In the genomic region with DNA sequence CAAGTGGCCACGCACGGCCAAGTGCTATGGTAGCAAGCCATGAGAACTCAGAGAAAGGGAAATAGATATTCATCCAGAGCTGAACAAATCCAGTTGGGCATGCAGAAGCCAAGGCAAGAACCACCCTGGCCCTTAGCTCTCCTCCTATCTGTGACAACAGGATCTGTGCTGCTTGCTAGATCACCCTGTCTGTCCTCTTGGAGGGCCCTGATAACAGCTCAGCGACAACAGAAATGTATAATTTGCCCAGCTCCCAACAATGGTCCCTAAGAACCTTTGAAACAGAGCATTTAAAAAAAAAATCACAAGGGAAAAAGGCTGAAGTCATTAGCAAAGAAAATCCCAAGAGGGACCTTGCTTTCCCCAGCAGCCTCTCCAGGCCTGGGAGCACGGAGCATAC, we compare ENCODE assay signal across 28 mouse cellular contexts.
A peak's percentile ranks its signal among the peaks of the same experiment; 100 is the strongest.
DNase-seq lines count a peak whose midpoint lies in the region; ATAC-seq and TF ChIP-seq lines count a peak whose summit lies in the region.
"Had no signal": no experiment of that assay in that cellular context is flagged by ENCODE, and none has a peak within 500 bp of the region (broad histone marks: within the 10 kb centered on the region; RNA-seq: fewer than 3 reads in every experiment).

No protein-coding gene starts in this region.

- peak overlapping the region; percentile 7 for H3K4me3 ChIP-seq in erythroblast, embryonic 14.5 days (replicated peaks)
- H3K4me3 ChIP-seq in testis, adult 2 months (ENCODE audit: control insufficient read depth, low read depth, low read length) = no peak overlapping the region
- no peak overlapping the region for H3K4me3 ChIP-seq in liver, embryonic 14.5 days (ENCODE audit: insufficient read depth in 1 of 2, low read depth in 2 of 2, low read length in 2 of 2)
- H3K4me3 ChIP-seq: hindbrain, embryonic 12.5 days; midbrain, embryonic 12.5 days had no signal

- H3K4me2 ChIP-seq in liver, embryonic 14.5 days (ENCODE audit: low read depth) = peak overlapping the region; percentile 38
- H3K4me2 ChIP-seq: hindbrain, embryonic 12.5 days; lung, embryonic 14.5 days; midbrain, embryonic 12.5 days had no signal

- peaks cover 48% of the 10 kb centered on the region for H3K4me1 ChIP-seq in erythroblast, embryonic 14.5 days (ENCODE audit: control insufficient read depth)
- H3K4me1 ChIP-seq in testis, adult 2 months (ENCODE audit: control insufficient read depth, insufficient read depth, low read length) = peaks cover 2% of the 10 kb centered on the region; the same call in 1 of the 2 replicates
- H3K4me1 ChIP-seq in liver, embryonic 14.5 days (replicated peaks; ENCODE audit: control insufficient read depth in 2 of 2, insufficient read depth in 2 of 2, low read length in 1 of 2) = peaks cover 21 to 30% of the 10 kb centered on the region in 2 experiments

- 34% methylated on average over 4 of the region's 4 CpGs for WGBS in liver, embryonic 14.5 days (ENCODE audit: insufficient replicate concordance)

- DNase-seq in testis, postnatal 10 days (ENCODE audit: low spot score) = no peak
- peak in 2 of 3 experiments; percentile 35 to 58 for DNase-seq in liver, embryonic 14.5 days (ENCODE audit: low read depth in 3 of 3, low spot score in 3 of 3)
- no peak for DNase-seq in thymus, postnatal 0 days (ENCODE audit: low spot score)
- no peak for DNase-seq in cerebellum, adult 9-11 months
- no peak for DNase-seq in gastrocnemius, postnatal 4 days (ENCODE audit: low spot score in 2 of 2)
- DNase-seq: adrenal gland, postnatal 10 days; cerebellum, adult 18-20 months; cerebellum, postnatal 14 days; gastrocnemius, postnatal 14 days; heart, adult 11 months; heart, postnatal 36 days; kidney, adult 8-10 months; kidney, postnatal 4 days; layer of hippocampus, postnatal 36 days; left cerebral cortex, postnatal 4 days; lung, embryonic 14.5 days; lung, postnatal 36 days; thymus, postnatal 25 days had no signal

- TF ChIP-seq CTCF in testis, adult 2 months (IDR thresholded peaks at IDR 0.05; ENCODE audit: control insufficient read depth, insufficient read depth, insufficient replicate concordance, low read depth, low read length) = no peak
- TF ChIP-seq CTCF in liver, embryonic 14.5 days (IDR thresholded peaks at IDR 0.05; ENCODE audit: low read depth) = no peak

- peak overlapping the region; percentile 53 for H3K27ac ChIP-seq in testis, adult 2 months (ENCODE audit: control insufficient read depth, insufficient read depth, low read depth, low read length)
- peak overlapping the region; percentile 46 for H3K27ac ChIP-seq in liver, embryonic 14.5 days
- H3K27ac ChIP-seq: hindbrain, embryonic 12.5 days; kidney, postnatal 0 days; midbrain, embryonic 12.5 days had no signal

- ATAC-seq in erythroblast, adult 5-6 weeks (replicated peaks; ENCODE audit: low FRiP score, poor library complexity, severe bottlenecking) = no peak
- ATAC-seq in liver, embryonic 14.5 days (ENCODE audit: insufficient read depth) = peak; percentile 87
- ATAC-seq: forebrain, embryonic 14.5 days; intestine, embryonic 16.5 days; Patski had no signal

- no peak for TF ChIP-seq POLR2A in testis, adult 2 months (IDR thresholded peaks at IDR 0.05; ENCODE audit: control insufficient read depth, low read depth, low read length)

- no peaks in the 10 kb centered on the region for H3K27me3 ChIP-seq in erythroblast, embryonic 14.5 days (ENCODE audit: control insufficient read depth)
- no peaks in the 10 kb centered on the region for H3K27me3 ChIP-seq in testis, adult 2 months (ENCODE audit: control insufficient read depth, insufficient read depth, low read length)
- H3K27me3 ChIP-seq in liver, embryonic 14.5 days (ENCODE audit: control insufficient read depth, insufficient read depth, low read length) = no peaks in the 10 kb centered on the region
- H3K27me3 ChIP-seq: CH12.LX; hindbrain, embryonic 12.5 days; midbrain, embryonic 12.5 days had no signal

- H3K9ac ChIP-seq in liver, embryonic 14.5 days (replicated peaks) = no peak overlapping the region
- H3K9ac ChIP-seq: hindbrain, embryonic 12.5 days; lung, embryonic 14.5 days; midbrain, embryonic 12.5 days had no signal

- peak; percentile 84 for TF ChIP-seq EP300 in liver, embryonic 14.5 days (IDR thresholded peaks at IDR 0.05; ENCODE audit: low read depth)

- H3K9me3 ChIP-seq in erythroblast, embryonic 14.5 days (ENCODE audit: control insufficient read depth, low read length) = no peaks in the 10 kb centered on the region
- no peaks in the 10 kb centered on the region for H3K9me3 ChIP-seq in liver, embryonic 14.5 days (ENCODE audit: control insufficient read depth, low read length)
- H3K9me3 ChIP-seq: hindbrain, embryonic 12.5 days; midbrain, embryonic 12.5 days had no signal

- no peaks in the 10 kb centered on the region for H3K36me3 ChIP-seq in erythroblast, embryonic 14.5 days (ENCODE audit: control insufficient read depth)
- H3K36me3 ChIP-seq in testis, adult 2 months (ENCODE audit: control insufficient read depth, insufficient read depth, low read length) = no peaks in the 10 kb centered on the region
- no peaks in the 10 kb centered on the region for H3K36me3 ChIP-seq in liver, embryonic 14.5 days (replicated peaks; ENCODE audit: control insufficient read depth, insufficient read depth, low read depth)
- H3K36me3 ChIP-seq: hindbrain, embryonic 12.5 days; midbrain, embryonic 12.5 days had no signal

Comparison
In these comparisons a context has a peak if more than half of its experiments do, and no peak if none do; other contexts are left out.
1. DNase-seq: peak in liver, embryonic 14.5 days (2 of 3); none in testis, postnatal 10 days (single experiment), thymus, postnatal 0 days (single experiment), cerebellum, adult 9-11 months (single experiment) and gastrocnemius, postnatal 4 days (0 of 2).